9 mouse cellular contexts compared by ENCODE assay signal in the genomic region with DNA sequence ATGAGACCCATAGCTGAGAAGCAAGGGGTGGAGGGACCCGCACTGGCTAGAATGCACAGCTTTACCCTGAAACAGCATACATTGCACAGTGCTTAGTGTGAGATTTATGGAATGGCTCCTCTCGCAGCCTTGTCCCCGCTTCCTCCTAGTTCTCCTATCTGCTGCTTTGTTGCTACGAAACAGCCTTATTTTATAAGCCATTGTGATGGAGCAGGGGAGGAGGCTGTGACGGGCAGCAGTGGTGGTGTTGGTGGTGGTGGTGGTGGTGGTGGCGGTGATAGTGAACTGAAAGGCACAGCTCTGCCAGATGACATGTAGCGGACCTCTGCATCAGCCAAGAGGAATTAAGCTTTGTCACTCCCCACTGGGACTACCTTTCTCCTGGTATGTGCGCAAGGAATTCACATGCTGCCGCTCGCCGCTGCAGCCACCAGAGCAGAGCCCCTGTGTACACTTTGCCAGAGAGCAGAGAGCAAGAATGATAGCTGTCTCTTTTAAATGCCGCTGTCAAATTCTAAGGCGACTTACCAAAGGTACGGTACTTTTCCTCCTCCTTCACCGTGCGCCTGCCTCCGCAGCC.
DNase-seq lines count a peak whose midpoint lies in the region; ATAC-seq and TF ChIP-seq lines count a peak whose summit lies in the region.
"Had no signal": no experiment of that assay in that cellular context is flagged by ENCODE, and none has a peak within 500 bp of the region (broad histone marks: within the 10 kb centered on the region; RNA-seq: fewer than 3 reads in every experiment).

No protein-coding gene starts in this region.

- no peaks in the 10 kb centered on the region for H3K36me3 ChIP-seq in hindbrain, embryonic 15.5 days
- H3K36me3 ChIP-seq in limb, embryonic 11.5 days (ENCODE audit: control insufficient read depth, insufficient read depth, low read length), result no peaks in the 10 kb centered on the region
- H3K36me3 ChIP-seq: liver, embryonic 15.5 days had no signal

- peak overlapping the region; percentile 20; the same call in 1 of the 2 replicates for H3K27ac ChIP-seq in cortical plate, adult 2 months (ENCODE audit: insufficient read depth, low read length)
- H3K27ac ChIP-seq in hindbrain, embryonic 15.5 days (replicated peaks), result peak overlapping the region; percentile 88
- H3K27ac ChIP-seq in limb, embryonic 11.5 days (replicated peaks; ENCODE audit: low read depth, low read length), result no peak overlapping the region
- H3K27ac ChIP-seq: liver, embryonic 15.5 days had no signal

- peak overlapping the region; percentile 50 for H3K4me3 ChIP-seq in cortical plate, adult 2 months (ENCODE audit: insufficient read depth, low read length)
- H3K4me3 ChIP-seq in hindbrain, embryonic 15.5 days, result peak overlapping the region; percentile 44
- no peak overlapping the region for H3K4me3 ChIP-seq in limb, embryonic 11.5 days (ENCODE audit: low read depth, low read length)
- H3K4me3 ChIP-seq: liver, embryonic 15.5 days had no signal

- H3K4me1 ChIP-seq in cortical plate, adult 2 months (ENCODE audit: control insufficient read depth, insufficient read depth, low read length), result peaks cover 1% of the 10 kb centered on the region; the same call in 1 of the 2 replicates
- H3K4me1 ChIP-seq in hindbrain, embryonic 15.5 days (replicated peaks), result peaks cover 34% of the 10 kb centered on the region
- H3K4me1 ChIP-seq in limb, embryonic 11.5 days (ENCODE audit: control insufficient read depth, insufficient read depth, low read length), result peaks cover 6% of the 10 kb centered on the region; the same call in 1 of the 2 replicates
- H3K4me1 ChIP-seq: liver, embryonic 15.5 days had no signal

- WGBS in hindbrain, embryonic 15.5 days, result 8% methylated on average over 17 of the region's 17 CpGs
- 40% methylated on average over 16 of the region's 17 CpGs for WGBS in limb, embryonic 11.5 days

- no peak for TF ChIP-seq CTCF in cortical plate, adult 2 months (IDR thresholded peaks at IDR 0.05; ENCODE audit: extremely low read depth, insufficient read depth, low read length)

- no peaks in the 10 kb centered on the region for H3K27me3 ChIP-seq in hindbrain, embryonic 15.5 days
- H3K27me3 ChIP-seq in limb, embryonic 11.5 days (ENCODE audit: control insufficient read depth, insufficient read depth, low read length), result no peaks in the 10 kb centered on the region
- H3K27me3 ChIP-seq: liver, embryonic 15.5 days had no signal

- TF ChIP-seq POLR2A in cortical plate, adult 2 months (IDR thresholded peaks at IDR 0.05; ENCODE audit: extremely low read depth, insufficient read depth, low read length), result no peak; the same call in 1 of the 2 replicates

- peak overlapping the region; percentile 45 for H3K9ac ChIP-seq in hindbrain, embryonic 15.5 days
- H3K9ac ChIP-seq in limb, embryonic 11.5 days (ENCODE audit: low read length), result no peak overlapping the region
- H3K9ac ChIP-seq: liver, embryonic 15.5 days had no signal

- DNase-seq in cerebellum, postnatal 10 days, result peak; percentile 29 to 39
- no peak for DNase-seq in cerebellum, adult 11 months
- DNase-seq in limb, embryonic 11.5 days (ENCODE audit: low spot score), result no peak
- DNase-seq in right cerebral cortex, postnatal 10 days (ENCODE audit: low spot score in 2 of 2), result peak; percentile 46 to 60
- DNase-seq in cerebellum, adult 9-11 months, result no peak
- no peak for DNase-seq in adrenal gland, postnatal 14 days

- ATAC-seq in hindbrain, embryonic 15.5 days (ENCODE audit: low FRiP score, low read depth), result peak; percentile 78
- ATAC-seq in limb, embryonic 11.5 days (ENCODE audit: insufficient number of reproducible peaks, low FRiP score, low TSS enrichment, low read depth), result no peak

- H3K9me3 ChIP-seq in hindbrain, embryonic 15.5 days, result no peaks in the 10 kb centered on the region
- no peaks in the 10 kb centered on the region for H3K9me3 ChIP-seq in limb, embryonic 11.5 days (ENCODE audit: control insufficient read depth, low read length)
- H3K9me3 ChIP-seq: liver, embryonic 15.5 days had no signal

- peak overlapping the region; percentile 68 for H3K4me2 ChIP-seq in hindbrain, embryonic 15.5 days
- H3K4me2 ChIP-seq in limb, embryonic 11.5 days (ENCODE audit: low read depth, severe bottlenecking), result peak overlapping the region; percentile 38
- H3K4me2 ChIP-seq: liver, embryonic 15.5 days had no signal

Comparison
In these comparisons a context has a peak if more than half of its experiments do, and no peak if none do; other contexts are left out.
1. DNase-seq: peak in cerebellum, postnatal 10 days (2 of 2) and right cerebral cortex, postnatal 10 days (2 of 2); none in cerebellum, adult 11 months (single experiment), limb, embryonic 11.5 days (single experiment), cerebellum, adult 9-11 months (single experiment) and adrenal gland, postnatal 14 days (single experiment).